Mouse (Mus musculus) neural tube, embryonic 15.5 days (tissue): Measurements from ENCODE around the gene Plekhm3. TPM values are rescaled to one million over a fixed set of nuclear protein-coding genes. Genes with fewer than 3 reads are reported as not detected.

Experiments used
- ATAC-seq: fragments of 200-750 bp; cut with Nextera tagmentation; 2 replicates; pipeline ENCODE4 v1.8.0; 2017; ENCODE audit warnings: mild to moderate bottlenecking, moderate TSS enrichment, moderate library complexity; ENCODE audit not compliant: low FRiP score
- H3K27ac ChIP-seq: fragments of 300-500 bp; sonication (generic); replicated peaks from 2 replicates; pipeline ENCODE4 v1.5.1; 2015; ENCODE audit warnings: mild to moderate bottlenecking, inconsistent platforms
- H3K27me3 ChIP-seq: fragments of 300-500 bp; sonication (generic); replicated peaks from 2 replicates; pipeline ENCODE4 v1.6.1; 2015; ENCODE audit warnings: inconsistent platforms
- H3K36me3 ChIP-seq: fragments of 300-500 bp; sonication (generic); 2 replicates; pipeline ENCODE4 v1.6.1; 2015; ENCODE audit warnings: inconsistent platforms
- H3K4me1 ChIP-seq: fragments of 300-500 bp; sonication (generic); 2 replicates; pipeline ENCODE4 v1.6.1; 2015; ENCODE audit warnings: inconsistent platforms
- H3K4me2 ChIP-seq: fragments of 300-500 bp; sonication (generic); 2 replicates; pipeline ENCODE4 v1.6.1; 2015; ENCODE audit warnings: inconsistent platforms, mild to moderate bottlenecking, moderate library complexity
- H3K4me3 ChIP-seq: fragments of 300-500 bp; sonication (generic); replicated peaks from 2 replicates; pipeline ENCODE4 v1.5.1; 2015; ENCODE audit warnings: mild to moderate bottlenecking, inconsistent platforms
- H3K9ac ChIP-seq: fragments of 300-500 bp; sonication (generic); replicated peaks from 2 replicates; pipeline ENCODE4 v1.6.1; 2015; ENCODE audit warnings: mild to moderate bottlenecking, inconsistent platforms
- H3K9me3 ChIP-seq: fragments of 300-500 bp; sonication (generic); replicated peaks from 2 replicates; pipeline ENCODE4 v1.6.1; 2016; ENCODE audit warnings: inconsistent platforms
- WGBS: fragments of 180-500 bp; shearing (Covaris S2); methylation state at CpG from one replicate; pipeline ENCODE4 v1.1.7; 2015; ENCODE audit warnings: mixed read lengths; 5-methylcytosine and 5-hydroxymethylcytosine counted together
- polyA plus RNA-seq: library from polyadenylated mRNA; unstranded; fragments of >200 nt; fragmentation: Nextera tagmentation; extraction: Ambion mirVana; gene quantifications from 2 replicates; pipeline ENCODE4 v1.2.1, GENCODE M21; 2015

Gene Plekhm3
- polyA plus RNA-seq, 1 experiment from 2014 or later, result 12.0 TPM

GRCm38 (mm10) chr1:64792521-64793233, 163.9 kb downstream of the Plekhm3 start:
- no peak overlapping the region for H3K4me3 ChIP-seq
- no peaks in the 10 kb centered on the region for H3K27me3 ChIP-seq
- H3K4me1 ChIP-seq, result peaks cover 24% of the 10 kb centered on the region
- peaks cover 2% of the 10 kb centered on the region; the same call in 1 of the 2 replicates for H3K36me3 ChIP-seq
- H3K9ac ChIP-seq, result no peak overlapping the region
- WGBS, result 76% methylated on average over 11 of the region's 11 CpGs
- H3K4me2 ChIP-seq, result no peak overlapping the region
- no peaks in the 10 kb centered on the region for H3K9me3 ChIP-seq
- peak overlapping the region; percentile 74 for H3K27ac ChIP-seq
- 0 out of 2 replicates have a peak, but pooled peaks have one; percentile 6 for ATAC-seq

GRCm38 (mm10) chr1:64791826-64792225, 164.8 kb downstream of the Plekhm3 start:
- peak; percentile 28; the same call in 1 of the 2 replicates for ATAC-seq

GRCm38 (mm10) chr1:64790806-64791790, 165.5 kb downstream of the Plekhm3 start:
- H3K4me1 ChIP-seq, result peaks cover 24% of the 10 kb centered on the region
- no peak overlapping the region for H3K4me2 ChIP-seq
- peaks cover 2% of the 10 kb centered on the region; the same call in 1 of the 2 replicates for H3K36me3 ChIP-seq
- no peak overlapping the region for H3K9ac ChIP-seq
- ATAC-seq, result no peak
- H3K9me3 ChIP-seq, result no peaks in the 10 kb centered on the region
- H3K27me3 ChIP-seq, result no peaks in the 10 kb centered on the region
- H3K4me3 ChIP-seq, result no peak overlapping the region
- WGBS, result 54% methylated on average over 9 of the region's 9 CpGs
- H3K27ac ChIP-seq, result peak overlapping the region; percentile 74

More at GRCm38 (mm10) chr1:64791826-64792225, 164.8 kb downstream of the Plekhm3 start:
- Histone ChIP-seq H3K27ac (peak overlapping the region; percentile 74), H3K36me3 (peaks cover 2% of the 10 kb centered on the region; the same call in 1 of the 2 replicates), H3K27me3 (no peaks in the 10 kb centered on the region), H3K4me1 (peaks cover 24% of the 10 kb centered on the region), H3K4me3 (no peak overlapping the region), H3K9me3 (no peaks in the 10 kb centered on the region), H3K4me2 (no peak overlapping the region), H3K9ac (no peak overlapping the region)
- 15% methylated on average over 6 of the region's 6 CpGs for WGBS

- ATAC-seq, result no peak
- H3K4me1 ChIP-seq, result peaks cover 17% of the 10 kb centered on the region
- H3K4me3 ChIP-seq, result no peak overlapping the region
- H3K27me3 ChIP-seq, result no peaks in the 10 kb centered on the region
- H3K4me2 ChIP-seq, result no peak overlapping the region
- no peaks in the 10 kb centered on the region for H3K36me3 ChIP-seq
- H3K9me3 ChIP-seq, result no peaks in the 10 kb centered on the region
- WGBS, result 63% methylated on average over 6 of the region's 6 CpGs
- H3K27ac ChIP-seq, result no peak overlapping the region
- H3K9ac ChIP-seq, result no peak overlapping the region
Observed at GRCm38 (mm10) chr1:64787701-64788515, 168.7 kb downstream of the Plekhm3 start.

GRCm38 (mm10) chr1:64779863-64780262, 176.8 kb downstream of the Plekhm3 start:
- no peak for ATAC-seq
- Histone ChIP-seq H3K4me2 (peak overlapping the region; percentile 19), H3K27me3 (no peaks in the 10 kb centered on the region), H3K4me3 (no peak overlapping the region), H3K36me3 (no peaks in the 10 kb centered on the region), H3K4me1 (peaks cover 5% of the 10 kb centered on the region; the same call in 1 of the 2 replicates), H3K9ac (no peak overlapping the region), H3K9me3 (no peaks in the 10 kb centered on the region), H3K27ac (no peak overlapping the region)
- WGBS, result 19% methylated on average over 12 of the region's 12 CpGs

- no peak overlapping the region for H3K4me3 ChIP-seq
- peaks cover 5% of the 10 kb centered on the region; the same call in 1 of the 2 replicates for H3K4me1 ChIP-seq
- no peaks in the 10 kb centered on the region for H3K27me3 ChIP-seq
- no peaks in the 10 kb centered on the region for H3K36me3 ChIP-seq
- no peaks in the 10 kb centered on the region for H3K9me3 ChIP-seq
- peak overlapping the region; percentile 19 for H3K4me2 ChIP-seq
- WGBS, result 10% methylated on average over 5 of the region's 5 CpGs
- no peak overlapping the region for H3K27ac ChIP-seq
- H3K9ac ChIP-seq, result no peak overlapping the region
- ATAC-seq, result no peak
Observed at GRCm38 (mm10) chr1:64779415-64779814, 177.2 kb downstream of the Plekhm3 start.

- H3K27ac ChIP-seq, result no peak overlapping the region
- no peaks in the 10 kb centered on the region for H3K36me3 ChIP-seq
- no peaks in the 10 kb centered on the region for H3K4me1 ChIP-seq
- H3K9ac ChIP-seq, result no peak overlapping the region
- no peaks in the 10 kb centered on the region for H3K27me3 ChIP-seq
- no peaks in the 10 kb centered on the region for H3K9me3 ChIP-seq
- no peak overlapping the region for H3K4me2 ChIP-seq
- H3K4me3 ChIP-seq, result no peak overlapping the region
- 77% methylated on average over 4 of the region's 4 CpGs for WGBS
- ATAC-seq, result no peak
Observed at GRCm38 (mm10) chr1:64773305-64773704, 183.3 kb downstream of the Plekhm3 start.

GRCm38 (mm10) chr1:64770169-64770568, 186.5 kb downstream of the Plekhm3 start:
- WGBS, result 10% methylated on average over 6 of the region's 6 CpGs
- H3K9ac ChIP-seq, result no peak overlapping the region
- no peaks in the 10 kb centered on the region for H3K9me3 ChIP-seq
- no peak overlapping the region for H3K4me2 ChIP-seq
- no peaks in the 10 kb centered on the region for H3K27me3 ChIP-seq
- no peak for ATAC-seq
- H3K36me3 ChIP-seq, result no peaks in the 10 kb centered on the region
- no peaks in the 10 kb centered on the region for H3K4me1 ChIP-seq
- no peak overlapping the region for H3K4me3 ChIP-seq
- no peak overlapping the region for H3K27ac ChIP-seq

- no peaks in the 10 kb centered on the region for H3K4me1 ChIP-seq
- no peak overlapping the region for H3K4me2 ChIP-seq
- H3K27me3 ChIP-seq, result no peaks in the 10 kb centered on the region
- H3K4me3 ChIP-seq, result no peak overlapping the region
- 82% methylated on average over 4 of the region's 4 CpGs for WGBS
- H3K9ac ChIP-seq, result no peak overlapping the region
- no peaks in the 10 kb centered on the region for H3K9me3 ChIP-seq
- no peak for ATAC-seq
- H3K27ac ChIP-seq, result no peak overlapping the region
- H3K36me3 ChIP-seq, result no peaks in the 10 kb centered on the region
Observed at GRCm38 (mm10) chr1:64761646-64762045, 195.0 kb downstream of the Plekhm3 start.

GRCm38 (mm10) chr1:64757766-64758165, 198.9 kb downstream of the Plekhm3 start:
- no peak for ATAC-seq
- 88% methylated on average over 5 of the region's 5 CpGs for WGBS

GRCm38 (mm10) chr1:64757254-64757653, 199.4 kb downstream of the Plekhm3 start:
- no peak for ATAC-seq

More at GRCm38 (mm10) chr1:64757766-64758165, 198.9 kb downstream of the Plekhm3 start:
- Histone ChIP-seq H3K4me3 (no peak overlapping the region), H3K36me3 (no peaks in the 10 kb centered on the region), H3K4me1 (no peaks in the 10 kb centered on the region), H3K27ac (no peak overlapping the region), H3K27me3 (no peaks in the 10 kb centered on the region), H3K9ac (no peak overlapping the region), H3K9me3 (no peaks in the 10 kb centered on the region), H3K4me2 (no peak overlapping the region)

More at GRCm38 (mm10) chr1:64757254-64757653, 199.4 kb downstream of the Plekhm3 start:
- no peak overlapping the region for H3K4me3 ChIP-seq
- H3K36me3 ChIP-seq, result no peaks in the 10 kb centered on the region
- no peak overlapping the region for H3K27ac ChIP-seq
- H3K9me3 ChIP-seq, result no peaks in the 10 kb centered on the region
- H3K4me2 ChIP-seq, result no peak overlapping the region
- WGBS, result 24% methylated on average over 2 of the region's 2 CpGs
- no peaks in the 10 kb centered on the region for H3K27me3 ChIP-seq
- no peaks in the 10 kb centered on the region for H3K4me1 ChIP-seq
- no peak overlapping the region for H3K9ac ChIP-seq
